Mouse (Mus musculus): ENCODE measurements around the gene Dus1l. TPM values are rescaled to one million over a fixed set of nuclear protein-coding genes. Genes with fewer than 3 reads are reported as not detected.

Dus1l gene
- total and polyA plus RNA-seq, 3 experiments: 98.7 to 155 (median 120) TPM

GRCm38 (mm10) chr11:120825289-120825863, 29.2 kb upstream of the Dus1l start:
- Histone ChIP-seq H3K27me3 (replicated peaks) (no peaks in the 10 kb centered on the region), H3K79me2 (replicated peaks; ENCODE audit: control insufficient read depth, extremely low read depth, insufficient read depth, poor library complexity, severe bottlenecking) (peaks cover 32% of the 10 kb centered on the region), H3K9me3 (replicated peaks; ENCODE audit: low read length) (no peaks in the 10 kb centered on the region), H3K4me1 (ENCODE audit: control insufficient read depth in 1 of 2, insufficient read depth in 2 of 2) (peaks cover 26 to 53% of the 10 kb centered on the region in 2 experiments), H3K4me2 (ENCODE audit: insufficient read depth, low read depth, poor library complexity, severe bottlenecking) (peak overlapping the region; percentile 69; the same call in 1 of the 2 replicates), H3K36me3 (replicated peaks in 1 of 2; ENCODE audit: control insufficient read depth in 1 of 2, insufficient read depth in 1 of 2, low read length in 1 of 2) (peaks cover 12 to 31% of the 10 kb centered on the region in 2 experiments), H3K4me3 (replicated peaks in 1 of 3; ENCODE audit: low read depth in 2 of 3, low read length in 2 of 3, poor library complexity in 1 of 3) (no peak overlapping the region), H3K9ac (ENCODE audit: insufficient read depth, low read depth) (no peak overlapping the region; the same call in 1 of the 2 replicates), H3K27ac (ENCODE audit: insufficient read depth, low read depth) (no peak overlapping the region)
- dilution Hi-C loops (cut with MboI; ENCODE audit: extremely low pct_ligation_motif_present, extremely low pct_unique_long_range_greater_than_20kb, low sequenced_read_pairs) (no loop called here), in situ Hi-C loops (cut with MboI; ENCODE audit: low pct_ligation_motif_present, low pct_unique_long_range_greater_than_20kb, low sequenced_read_pairs) (no loop called here)
- no peak for DNase-seq (ENCODE audit: extremely low read depth)
- TF ChIP-seq NELFE (IDR thresholded peaks at IDR 0.05; ENCODE audit: low read depth, low read length) (no peak), E2F4 (IDR thresholded peaks at IDR 0.05; ENCODE audit: insufficient replicate concordance, low read depth, low read length) (no peak), MAZ (IDR thresholded peaks at IDR 0.05; ENCODE audit: low read depth, low read length) (no peak), MYC (IDR thresholded peaks at IDR 0.05; ENCODE audit: low read depth, low read length) (no peak), USF1 (IDR thresholded peaks at IDR 0.05; ENCODE audit: low read depth, low read length) (no peak), GABPA (IDR thresholded peaks at IDR 0.05; ENCODE audit: insufficient replicate concordance, low read depth, low read length) (no peak), ZC3H11A (IDR thresholded peaks at IDR 0.05; ENCODE audit: low read depth, low read length) (no peak), POLR2A (IDR thresholded peaks at IDR 0.05; ENCODE audit: low read depth, low read length) (no peak), ZMIZ1 (IDR thresholded peaks at IDR 0.05; ENCODE audit: low read depth, low read length) (no peak), BHLHE40 (IDR thresholded peaks at IDR 0.05; ENCODE audit: low read depth, low read length) (no peak), CTCF (conservative IDR thresholded peaks at IDR 0.05 in 1 of 2, IDR thresholded peaks at IDR 0.05 in 1 of 2; ENCODE audit: low read depth in 2 of 2, low read length in 2 of 2) (no peak), NRF1 (IDR thresholded peaks at IDR 0.05; ENCODE audit: low read depth, low read length) (no peak), SIN3A (IDR thresholded peaks at IDR 0.05; ENCODE audit: low read length) (no peak), ETS1 (conservative IDR thresholded peaks at IDR 0.05; ENCODE audit: low read depth, low read length) (no peak), EP300 (IDR thresholded peaks at IDR 0.05; ENCODE audit: low read length) (no peak), USF2 (conservative IDR thresholded peaks at IDR 0.05; ENCODE audit: low read depth, low read length) (no peak), CHD2 (IDR thresholded peaks at IDR 0.05; ENCODE audit: low read length) (no peak)

- Histone ChIP-seq H3K9ac (ENCODE audit: insufficient read depth, low read depth) (peak overlapping the region; percentile 61), H3K27ac (ENCODE audit: insufficient read depth, low read depth) (0 out of 2 replicates have a peak overlapping the region, but pooled peaks have one; percentile 7), H3K4me3 (replicated peaks in 1 of 3; ENCODE audit: low read depth in 2 of 3, low read length in 2 of 3, poor library complexity in 1 of 3) (peak overlapping the region; percentile 47 to 89 (median 75)), H3K4me1 (ENCODE audit: control insufficient read depth in 1 of 2, insufficient read depth in 2 of 2) (peaks cover 26 to 53% of the 10 kb centered on the region in 2 experiments), H3K79me2 (replicated peaks; ENCODE audit: control insufficient read depth, extremely low read depth, insufficient read depth, poor library complexity, severe bottlenecking) (peaks cover 33% of the 10 kb centered on the region), H3K4me2 (ENCODE audit: insufficient read depth, low read depth, poor library complexity, severe bottlenecking) (peak overlapping the region; percentile 69), H3K9me3 (replicated peaks; ENCODE audit: low read length) (no peaks in the 10 kb centered on the region), H3K36me3 (replicated peaks in 1 of 2; ENCODE audit: control insufficient read depth in 1 of 2, insufficient read depth in 1 of 2, low read length in 1 of 2) (peaks cover 18 to 32% of the 10 kb centered on the region in 2 experiments), H3K27me3 (replicated peaks) (no peaks in the 10 kb centered on the region)
- DNase-seq (ENCODE audit: extremely low read depth): no peak
- no peak for TF ChIP-seq IRF4 (IDR thresholded peaks at IDR 0.05; ENCODE audit: low read depth, low read length)
- TF ChIP-seq USF1 (IDR thresholded peaks at IDR 0.05; ENCODE audit: low read depth, low read length): no peak
- no peak for TF ChIP-seq EP300 (IDR thresholded peaks at IDR 0.05; ENCODE audit: low read length)
- no peak for TF ChIP-seq ZMIZ1 (IDR thresholded peaks at IDR 0.05; ENCODE audit: low read depth, low read length)
- TF ChIP-seq CTCF (conservative IDR thresholded peaks at IDR 0.05 in 1 of 2, IDR thresholded peaks at IDR 0.05 in 1 of 2; ENCODE audit: low read depth in 2 of 2, low read length in 2 of 2): no peak
- TF ChIP-seq ETS1 (conservative IDR thresholded peaks at IDR 0.05; ENCODE audit: low read depth, low read length): no peak
- no peak for TF ChIP-seq NRF1 (IDR thresholded peaks at IDR 0.05; ENCODE audit: low read depth, low read length)
- no peak for TF ChIP-seq JUND (conservative IDR thresholded peaks at IDR 0.05; ENCODE audit: low read depth, low read length)
- no peak for TF ChIP-seq GABPA (IDR thresholded peaks at IDR 0.05; ENCODE audit: insufficient replicate concordance, low read depth, low read length)
- no peak for TF ChIP-seq E2F4 (IDR thresholded peaks at IDR 0.05; ENCODE audit: insufficient replicate concordance, low read depth, low read length)
- no peak for TF ChIP-seq MXI1 (IDR thresholded peaks at IDR 0.05; ENCODE audit: low read depth, low read length)
- no peak for TF ChIP-seq PAX5 (IDR thresholded peaks at IDR 0.05; ENCODE audit: low read length)
- no peak for TF ChIP-seq ZNF384 (IDR thresholded peaks at IDR 0.05; ENCODE audit: low read depth, low read length)
- TF ChIP-seq POLR2A (IDR thresholded peaks at IDR 0.05; ENCODE audit: low read depth, low read length): no peak
- TF ChIP-seq TCF12 (IDR thresholded peaks at IDR 0.05; ENCODE audit: low read depth, low read length): no peak
- TF ChIP-seq RAD21 (IDR thresholded peaks at IDR 0.05; ENCODE audit: low read depth, low read length): no peak
- no peak for TF ChIP-seq CHD1 (IDR thresholded peaks at IDR 0.05; ENCODE audit: low read depth, low read length)
- no peak; the same call in 1 of the 2 replicates for TF ChIP-seq TBP (conservative IDR thresholded peaks at IDR 0.05; ENCODE audit: low read depth, low read length)
- no peak for TF ChIP-seq POLR2AphosphoS2 (IDR thresholded peaks at IDR 0.05; ENCODE audit: low read depth, low read length)
- no peak for TF ChIP-seq MAX (IDR thresholded peaks at IDR 0.05; ENCODE audit: low read length)
- in situ Hi-C loops (cut with MboI; ENCODE audit: low pct_ligation_motif_present, low pct_unique_long_range_greater_than_20kb, low sequenced_read_pairs) (loop anchor here (5.0 kb wide), 1 partner anchor 62 kb away; no protein-coding TSS in a partner anchor), dilution Hi-C loops (cut with MboI; ENCODE audit: extremely low pct_ligation_motif_present, extremely low pct_unique_long_range_greater_than_20kb, low sequenced_read_pairs) (no loop called here)
Measured at GRCm38 (mm10) chr11:120824787-120825288, 28.6 kb upstream of the Dus1l start.
